Mouse (Mus musculus): ENCODE measurements at regions not wholly inside any gene's neighbourhood (a gene's known extent, or its start where the extent isn't known, plus 50 kb on each side); places are given as distances from the start of the nearest gene placed in this dataset.
A peak's percentile ranks its signal among the peaks of the same experiment; 100 is the strongest.

GRCm38 (mm10) chr13:51227836-51228235 is 57.0 kb downstream of the Nxnl2 start:
- Histone ChIP-seq H3K4me1 (replicated peaks; ENCODE audit: control insufficient read depth, insufficient read depth) (no peaks in the 10 kb centered on the region), H3K9me3 (ENCODE audit: control insufficient read depth, low read length) (no peaks in the 10 kb centered on the region), H3K4me2 (replicated peaks; ENCODE audit: low read depth) (no peak overlapping the region), H3K4me3 (ENCODE audit: low read depth, low read length) (no peak overlapping the region), H3K27me3 (ENCODE audit: control insufficient read depth, insufficient read depth, low read length) (no peaks in the 10 kb centered on the region), H3K27ac (replicated peaks) (no peak overlapping the region), H3K36me3 (ENCODE audit: control insufficient read depth, insufficient read depth, low read length) (no peaks in the 10 kb centered on the region), H3K9ac (ENCODE audit: low read length) (no peak overlapping the region)
- WGBS: 69% methylated on average over 9 of the region's 9 CpGs
- DNase-seq (ENCODE audit: low spot score) (no peak), ATAC-seq (ENCODE audit: low FRiP score, low TSS enrichment) (no peak)
- TF ChIP-seq EP300 (optimal IDR thresholded peaks at IDR 0.05) (no peak), CTCF (IDR thresholded peaks at IDR 0.05; ENCODE audit: low read depth) (no peak)

- no peaks in the 10 kb centered on the region for H3K4me1 ChIP-seq (replicated peaks; ENCODE audit: control insufficient read depth, insufficient read depth)
- no peaks in the 10 kb centered on the region for H3K9me3 ChIP-seq (ENCODE audit: control insufficient read depth, low read length)
- no peaks in the 10 kb centered on the region for H3K27me3 ChIP-seq (ENCODE audit: control insufficient read depth, insufficient read depth, low read length)
- 69% methylated on average over 30 of the region's 30 CpGs for WGBS
- DNase-seq (ENCODE audit: low spot score): peak; percentile 19
- no peaks in the 10 kb centered on the region for H3K36me3 ChIP-seq (ENCODE audit: control insufficient read depth, insufficient read depth, low read length)
- H3K4me3 ChIP-seq (ENCODE audit: low read depth, low read length): no peak overlapping the region
- H3K4me2 ChIP-seq (replicated peaks; ENCODE audit: low read depth): no peak overlapping the region
- no peak overlapping the region for H3K27ac ChIP-seq (replicated peaks)
- no peak overlapping the region for H3K9ac ChIP-seq (ENCODE audit: low read length)
- TF ChIP-seq EP300 (optimal IDR thresholded peaks at IDR 0.05) (no peak), CTCF (IDR thresholded peaks at IDR 0.05; ENCODE audit: low read depth) (no peak)
- ATAC-seq (ENCODE audit: low FRiP score, low TSS enrichment): no peak
Measured at GRCm38 (mm10) chr13:51228862-51229770, 58.3 kb downstream of the Nxnl2 start.

- no peak overlapping the region for H3K9ac ChIP-seq (ENCODE audit: low read length)
- H3K9me3 ChIP-seq (ENCODE audit: control insufficient read depth, low read length): no peaks in the 10 kb centered on the region
- H3K4me3 ChIP-seq (ENCODE audit: low read depth, low read length): no peak overlapping the region
- H3K27ac ChIP-seq (replicated peaks): no peak overlapping the region
- WGBS: 91% methylated on average over 4 of the region's 4 CpGs
- DNase-seq (ENCODE audit: low spot score) (no peak), ATAC-seq (ENCODE audit: low FRiP score, low TSS enrichment) (no peak)
- H3K27me3 ChIP-seq (ENCODE audit: control insufficient read depth, insufficient read depth, low read length): no peaks in the 10 kb centered on the region
- no peak for TF ChIP-seq CTCF (IDR thresholded peaks at IDR 0.05; ENCODE audit: low read depth)
- TF ChIP-seq EP300 (optimal IDR thresholded peaks at IDR 0.05): no peak
- H3K36me3 ChIP-seq (ENCODE audit: control insufficient read depth, insufficient read depth, low read length): no peaks in the 10 kb centered on the region
- H3K4me1 ChIP-seq (replicated peaks; ENCODE audit: control insufficient read depth, insufficient read depth): no peaks in the 10 kb centered on the region
- H3K4me2 ChIP-seq (replicated peaks; ENCODE audit: low read depth): no peak overlapping the region
Measured at GRCm38 (mm10) chr13:51229862-51230261, 59.0 kb downstream of the Nxnl2 start.

GRCm38 (mm10) chr13:51231586-51231985 is 60.8 kb downstream of the Nxnl2 start:
- DNase-seq (ENCODE audit: low spot score) (no peak), ATAC-seq (ENCODE audit: low FRiP score, low TSS enrichment) (no peak)
- H3K4me3 ChIP-seq (ENCODE audit: low read depth, low read length): no peak overlapping the region
- no peak overlapping the region for H3K4me2 ChIP-seq (replicated peaks; ENCODE audit: low read depth)
- H3K27ac ChIP-seq (replicated peaks): no peak overlapping the region
- no peaks in the 10 kb centered on the region for H3K27me3 ChIP-seq (ENCODE audit: control insufficient read depth, insufficient read depth, low read length)
- no peaks in the 10 kb centered on the region for H3K9me3 ChIP-seq (ENCODE audit: control insufficient read depth, low read length)
- no peaks in the 10 kb centered on the region for H3K4me1 ChIP-seq (replicated peaks; ENCODE audit: control insufficient read depth, insufficient read depth)
- H3K36me3 ChIP-seq (ENCODE audit: control insufficient read depth, insufficient read depth, low read length): no peaks in the 10 kb centered on the region
- WGBS: 49% methylated on average over 4 of the region's 4 CpGs
- H3K9ac ChIP-seq (ENCODE audit: low read length): no peak overlapping the region
- TF ChIP-seq EP300 (optimal IDR thresholded peaks at IDR 0.05) (no peak), CTCF (IDR thresholded peaks at IDR 0.05; ENCODE audit: low read depth) (no peak)

- H3K4me2 ChIP-seq (replicated peaks; ENCODE audit: low read depth): no peak overlapping the region
- no peaks in the 10 kb centered on the region for H3K36me3 ChIP-seq (ENCODE audit: control insufficient read depth, insufficient read depth, low read length)
- H3K9me3 ChIP-seq (ENCODE audit: control insufficient read depth, low read length): no peaks in the 10 kb centered on the region
- no peak overlapping the region for H3K27ac ChIP-seq (replicated peaks)
- DNase-seq (ENCODE audit: low spot score) (no peak), ATAC-seq (ENCODE audit: low FRiP score, low TSS enrichment) (no peak)
- H3K9ac ChIP-seq (ENCODE audit: low read length): no peak overlapping the region
- WGBS: 88% methylated on average over 3 of the region's 3 CpGs
- H3K4me1 ChIP-seq (replicated peaks; ENCODE audit: control insufficient read depth, insufficient read depth): no peaks in the 10 kb centered on the region
- TF ChIP-seq CTCF (IDR thresholded peaks at IDR 0.05; ENCODE audit: low read depth) (no peak), EP300 (optimal IDR thresholded peaks at IDR 0.05) (no peak)
- no peaks in the 10 kb centered on the region for H3K27me3 ChIP-seq (ENCODE audit: control insufficient read depth, insufficient read depth, low read length)
- no peak overlapping the region for H3K4me3 ChIP-seq (ENCODE audit: low read depth, low read length)
Measured at GRCm38 (mm10) chr13:51247378-51247777, 76.6 kb downstream of the Nxnl2 start.

GRCm38 (mm10) chr13:51253371-51253770 is 82.5 kb downstream of the Nxnl2 start:
- Histone ChIP-seq H3K4me3 (ENCODE audit: low read depth, low read length) (no peak overlapping the region), H3K9me3 (ENCODE audit: control insufficient read depth, low read length) (no peaks in the 10 kb centered on the region), H3K27ac (replicated peaks) (no peak overlapping the region), H3K9ac (ENCODE audit: low read length) (no peak overlapping the region), H3K4me2 (replicated peaks; ENCODE audit: low read depth) (no peak overlapping the region), H3K4me1 (replicated peaks; ENCODE audit: control insufficient read depth, insufficient read depth) (no peaks in the 10 kb centered on the region), H3K27me3 (ENCODE audit: control insufficient read depth, insufficient read depth, low read length) (no peaks in the 10 kb centered on the region), H3K36me3 (ENCODE audit: control insufficient read depth, insufficient read depth, low read length) (no peaks in the 10 kb centered on the region)
- WGBS: 77% methylated on average over 1 of the region's 1 CpGs
- DNase-seq (ENCODE audit: low spot score) (no peak), ATAC-seq (ENCODE audit: low FRiP score, low TSS enrichment) (no peak)
- TF ChIP-seq CTCF (IDR thresholded peaks at IDR 0.05; ENCODE audit: low read depth) (no peak), EP300 (optimal IDR thresholded peaks at IDR 0.05) (no peak)
